In the genomic region with DNA sequence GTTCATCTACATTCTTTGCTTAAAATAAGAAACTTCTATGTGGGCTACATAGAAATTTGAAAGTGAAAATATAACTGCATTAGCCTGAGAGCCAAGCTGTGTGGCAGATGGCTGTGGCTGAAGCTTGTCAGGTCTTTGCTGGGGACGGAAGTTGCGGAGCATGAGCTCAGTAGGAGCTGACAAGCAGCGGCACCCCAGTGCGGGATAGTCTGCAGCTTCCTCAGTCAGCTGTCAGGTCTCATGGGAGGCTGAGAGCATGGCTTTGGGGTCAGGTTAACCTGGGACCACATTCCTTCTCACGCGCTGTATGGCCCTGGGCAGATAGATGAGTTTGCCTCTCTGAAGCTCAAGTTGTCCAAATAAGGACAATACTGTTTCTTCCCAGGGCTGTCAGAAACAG, we compare ENCODE assay signal across 9 mouse cellular contexts. TPM values are rescaled to one million over a fixed set of nuclear protein-coding genes. Genes with fewer than 3 reads are reported as not detected.
DNase-seq lines count a peak whose midpoint lies in the region; ATAC-seq and TF ChIP-seq lines count a peak whose summit lies in the region.
"Had no signal": no experiment of that assay in that cellular context is flagged by ENCODE, and none has a peak within 500 bp of the region (broad histone marks: within the 10 kb centered on the region; RNA-seq: fewer than 3 reads in every experiment).

No protein-coding gene starts in this region.

- no peaks in the 10 kb centered on the region for H3K36me3 ChIP-seq in heart, adult 2 months (ENCODE audit: control insufficient read depth, insufficient read depth, low read length)
- peaks cover 12% of the 10 kb centered on the region; the same call in 1 of the 2 replicates for H3K36me3 ChIP-seq in intestine, postnatal 0 days (ENCODE audit: control insufficient read depth, insufficient read depth)
- peaks cover 11% of the 10 kb centered on the region for H3K36me3 ChIP-seq in stomach, embryonic 16.5 days (ENCODE audit: control insufficient read depth, insufficient read depth, low read length)

- WGBS in heart, adult 2 months = 58% methylated on average over 6 of the region's 6 CpGs
- WGBS in intestine, postnatal 0 days = 75% methylated on average over 6 of the region's 6 CpGs
- 39% methylated on average over 6 of the region's 6 CpGs for WGBS in stomach, embryonic 16.5 days

- H3K9ac ChIP-seq in heart, adult 2 months (ENCODE audit: low read depth, low read length) = no peak overlapping the region
- H3K9ac ChIP-seq in intestine, postnatal 0 days (ENCODE audit: low read depth, low read length) = no peak overlapping the region
- no peak overlapping the region for H3K9ac ChIP-seq in stomach, embryonic 16.5 days (ENCODE audit: low read length)

- TF ChIP-seq POLR2A in heart, adult 2 months (IDR thresholded peaks at IDR 0.05; ENCODE audit: insufficient read depth, low read depth, low read length) = no peak

- peak overlapping the region; percentile 54 for H3K27ac ChIP-seq in heart, adult 2 months
- peak overlapping the region; percentile 52 for H3K27ac ChIP-seq in intestine, postnatal 0 days (ENCODE audit: low read depth, low read length)
- H3K27ac ChIP-seq in stomach, embryonic 16.5 days (ENCODE audit: low read length) = peak overlapping the region; percentile 83

- H3K4me2 ChIP-seq in intestine, postnatal 0 days (replicated peaks; ENCODE audit: low read depth) = no peak overlapping the region
- H3K4me2 ChIP-seq in stomach, embryonic 16.5 days (ENCODE audit: low read depth, low read length) = no peak overlapping the region

- DNase-seq in heart, adult 2 months = no peak
- DNase-seq in heart, postnatal 10 days = no peak
- DNase-seq in lung, postnatal 10 days = peak; percentile 49
- no peak for DNase-seq in lung, postnatal 25 days (ENCODE audit: low spot score)
- DNase-seq in gastrocnemius, adult 18-20 months (ENCODE audit: low spot score) = no peak
- DNase-seq in urinary bladder, postnatal 25 days (ENCODE audit: low spot score) = no peak
- DNase-seq: thymus, postnatal 25 days had no signal

- ATAC-seq in intestine, postnatal 0 days = no peak
- ATAC-seq in stomach, embryonic 16.5 days (ENCODE audit: insufficient read depth, low FRiP score) = peak; percentile 45; the same call in 1 of the 2 replicates

- peaks cover 3% of the 10 kb centered on the region; the same call in 1 of the 2 replicates for H3K9me3 ChIP-seq in intestine, postnatal 0 days (ENCODE audit: control insufficient read depth)
- H3K9me3 ChIP-seq in stomach, embryonic 16.5 days (replicated peaks; ENCODE audit: control insufficient read depth, low read length) = no peaks in the 10 kb centered on the region

- H3K79me2 ChIP-seq in heart, adult 2 months (replicated peaks; ENCODE audit: control insufficient read depth, insufficient read depth, low read length) = no peaks in the 10 kb centered on the region

- H3K4me3 ChIP-seq in heart, adult 2 months = no peak overlapping the region
- H3K4me3 ChIP-seq in intestine, postnatal 0 days (ENCODE audit: low read depth, low read length) = no peak overlapping the region
- H3K4me3 ChIP-seq in stomach, embryonic 16.5 days (replicated peaks; ENCODE audit: low read length) = no peak overlapping the region

- intact Hi-C loops in heart, adult 2 months (cut with DNase I) = no loop called here
- intact Hi-C loops in heart, postnatal 10 days (cut with DNase I) = no loop called here

- H3K4me1 ChIP-seq in heart, adult 2 months (ENCODE audit: control insufficient read depth, insufficient read depth, low read length) = peaks cover 14% of the 10 kb centered on the region
- H3K4me1 ChIP-seq in intestine, postnatal 0 days (replicated peaks; ENCODE audit: control insufficient read depth, insufficient read depth, low read length) = no peaks in the 10 kb centered on the region
- H3K4me1 ChIP-seq in stomach, embryonic 16.5 days (ENCODE audit: control insufficient read depth, insufficient read depth, low read length) = peaks cover 14% of the 10 kb centered on the region

- no peaks in the 10 kb centered on the region for H3K27me3 ChIP-seq in heart, adult 2 months (ENCODE audit: control insufficient read depth, insufficient read depth, low read length)
- no peaks in the 10 kb centered on the region for H3K27me3 ChIP-seq in intestine, postnatal 0 days (replicated peaks; ENCODE audit: control insufficient read depth, insufficient read depth, low read length)
- no peaks in the 10 kb centered on the region for H3K27me3 ChIP-seq in stomach, embryonic 16.5 days (ENCODE audit: control insufficient read depth, insufficient read depth, low read length)

- TF ChIP-seq CTCF in heart, adult 2 months (IDR thresholded peaks at IDR 0.05) = no peak
- TF ChIP-seq CTCF in intestine, postnatal 0 days (IDR thresholded peaks at IDR 0.05; ENCODE audit: low read depth) = no peak

- TF ChIP-seq EP300 in heart, adult 2 months (IDR thresholded peaks at IDR 0.05; ENCODE audit: insufficient read depth, low read depth, low read length) = no peak

RNA-seq across cellular contexts. Expression of gene Ift122, which starts 37.8 kb away (rescaled TPM):
- total RNA-seq in heart, adult 2 months (2021) = 1 to 10 TPM; 6.6 to 7.3 TPM
- 12.8 and 15.2 TPM in 2 replicates for polyA plus RNA-seq in heart, adult 2 months (2012; rRNA removed)
- total RNA-seq in heart, postnatal 10 days (2021) = 10 to 100 TPM; 22.4 to 22.9 TPM
- polyA plus RNA-seq in intestine, postnatal 0 days (2015; fragmentation: Nextera tagmentation; extraction: Ambion mirVana) = 3.0 and 3.1 TPM in 2 replicates
- 21.0 and 21.1 TPM in 2 replicates for polyA plus RNA-seq in stomach, embryonic 16.5 days (2015; fragmentation: Nextera tagmentation; extraction: Ambion mirVana)
- total RNA-seq in gastrocnemius, adult 18-20 months (2021) = 1 to 10 TPM; 3.9 to 4.2 TPM

RNA-seq across cellular contexts. Expression of gene Mbd4, which starts 37.9 kb away (rescaled TPM):
- total RNA-seq in heart, adult 2 months (2021) = 1 to 10 TPM in 1 of 2 experiments, under 1 TPM in 1; 0.93 to 1.5 TPM
- 1.2 and 1.5 TPM in 2 replicates for polyA plus RNA-seq in heart, adult 2 months (2012; rRNA removed)
- 1 to 10 TPM; 2.6 to 3.5 TPM for total RNA-seq in heart, postnatal 10 days (2021)
- polyA plus RNA-seq in intestine, postnatal 0 days (2015; fragmentation: Nextera tagmentation; extraction: Ambion mirVana) = 3.4 and 3.5 TPM in 2 replicates
- polyA plus RNA-seq in stomach, embryonic 16.5 days (2015; fragmentation: Nextera tagmentation; extraction: Ambion mirVana) = 14.9 and 15.0 TPM in 2 replicates
- total RNA-seq in gastrocnemius, adult 18-20 months (2021) = under 1 TPM; 0.83 to 0.94 TPM

RNA-seq across cellular contexts. Expression of gene Rho, which starts 40.5 kb away (rescaled TPM):
- under 1 TPM in 1 of 2 experiments, not detected in 1; 0.23 TPM for total RNA-seq in heart, adult 2 months (2021)
- polyA plus RNA-seq in heart, adult 2 months (2012; rRNA removed) = 0.44 and 1.3 TPM in 2 replicates
- total RNA-seq in heart, postnatal 10 days (2021) = under 1 TPM; 0.07 to 0.20 TPM
- polyA plus RNA-seq in intestine, postnatal 0 days (2015; fragmentation: Nextera tagmentation; extraction: Ambion mirVana) = 0.16 TPM in 1 of 2 replicates, not detected in the other
- 0.09 TPM in 2 replicates for polyA plus RNA-seq in stomach, embryonic 16.5 days (2015; fragmentation: Nextera tagmentation; extraction: Ambion mirVana)
- total RNA-seq in gastrocnemius, adult 18-20 months (2021) = under 1 TPM in 1 of 2 experiments, not detected in 1; 0.05 TPM

RNA-seq across cellular contexts. Expression of gene Efcab12, which starts 52.8 kb away (rescaled TPM):
- under 1 TPM; 0.16 to 0.26 TPM for total RNA-seq in heart, adult 2 months (2021)
- polyA plus RNA-seq in heart, adult 2 months (2012; rRNA removed) = 0.06 and 0.14 TPM in 2 replicates
- total RNA-seq in heart, postnatal 10 days (2021) = under 1 TPM; 0.79 TPM
- polyA plus RNA-seq in intestine, postnatal 0 days (2015; fragmentation: Nextera tagmentation; extraction: Ambion mirVana) = 0.05 and 0.18 TPM in 2 replicates
- polyA plus RNA-seq in stomach, embryonic 16.5 days (2015; fragmentation: Nextera tagmentation; extraction: Ambion mirVana) = 0.60 and 0.65 TPM in 2 replicates
- total RNA-seq in gastrocnemius, adult 18-20 months (2021) = under 1 TPM in 1 of 2 experiments, not detected in 1; 0.14 TPM

RNA-seq across cellular contexts. Expression of gene H1foo, which starts 53.7 kb away (rescaled TPM):
- total RNA-seq in heart, adult 2 months (2021) = not detected
- not detected in 2 replicates for polyA plus RNA-seq in heart, adult 2 months (2012; rRNA removed)
- total RNA-seq in heart, postnatal 10 days (2021) = not detected
- polyA plus RNA-seq in intestine, postnatal 0 days (2015; fragmentation: Nextera tagmentation; extraction: Ambion mirVana) = not detected in 2 replicates
- polyA plus RNA-seq in stomach, embryonic 16.5 days (2015; fragmentation: Nextera tagmentation; extraction: Ambion mirVana) = not detected in 2 replicates
- not detected for total RNA-seq in gastrocnemius, adult 18-20 months (2021)
